Mouse (Mus musculus) cerebellum, postnatal 36 days (tissue): ENCODE data around the gene Rgs9bp.

Source experiments
- DNase-seq, 2 experiments: peaks; one replicate each; pipeline ENCODE4 v3.0.0; 2021 to 2022; ENCODE audit warnings: mixed read lengths in 2 of 2

Gene Rgs9bp

DNA sequence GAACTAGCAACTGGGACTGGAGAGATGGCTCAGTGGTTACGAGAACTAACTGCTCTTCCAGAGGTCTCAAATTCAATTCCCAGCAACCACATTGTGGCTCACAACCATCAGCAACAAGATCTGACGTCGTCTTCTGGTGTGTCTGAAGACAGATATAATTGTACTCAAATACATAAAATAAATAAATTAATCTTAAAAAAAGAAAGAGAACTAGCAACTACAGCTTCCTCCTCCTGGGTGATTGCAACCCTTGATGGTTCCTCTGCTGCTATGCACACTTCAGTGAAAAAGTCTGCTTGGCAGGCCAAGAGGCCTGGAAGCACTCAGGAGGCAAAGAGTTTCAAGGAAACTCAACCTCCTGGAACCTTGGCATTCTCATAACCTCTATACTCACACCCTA lies 55.4 kb downstream of the Rgs9bp start:
- no peak for DNase-seq
